Mouse (Mus musculus) kidney, embryonic 16.5 days (tissue): ENCODE measurements around the gene Stam. TPM values are rescaled to one million over a fixed set of nuclear protein-coding genes. Genes with fewer than 3 reads are reported as not detected.

Experiments
- ATAC-seq: fragments of 200-750 bp; cut with Nextera tagmentation; 2 replicates; pipeline ENCODE4 v1.8.0; 2017; ENCODE audit warnings: moderate TSS enrichment; ENCODE audit not compliant: low FRiP score, low TSS enrichment
- H3K27ac ChIP-seq: fragments of 300-500 bp; sonication (generic); 2 replicates; pipeline ENCODE4 v1.5.1; 2014; ENCODE audit warnings: low read length
- H3K27me3 ChIP-seq: fragments of 300-500 bp; sonication (generic); 2 replicates; pipeline ENCODE4 v1.6.1; 2014; ENCODE audit warnings: low read length, control low read depth, mixed read lengths; ENCODE audit not compliant: insufficient read depth
- H3K36me3 ChIP-seq: fragments of 300-500 bp; sonication (generic); 2 replicates; pipeline ENCODE4 v1.6.1; 2014; ENCODE audit warnings: low read length, control low read depth, mixed read lengths; ENCODE audit not compliant: insufficient read depth
- H3K4me1 ChIP-seq: fragments of 300-500 bp; sonication (generic); 2 replicates; pipeline ENCODE4 v1.6.1; 2014; ENCODE audit warnings: low read length, control low read depth, mixed read lengths; ENCODE audit not compliant: insufficient read depth
- H3K4me2 ChIP-seq: fragments of 300-500 bp; sonication (generic); replicated peaks from 2 replicates; pipeline ENCODE4 v1.6.1; 2014; ENCODE audit warnings: low read depth, low read length
- H3K4me3 ChIP-seq: fragments of 300-500 bp; sonication (generic); 2 replicates; pipeline ENCODE4 v1.5.1; 2014; ENCODE audit warnings: mild to moderate bottlenecking, low read length
- H3K9ac ChIP-seq: fragments of 300-500 bp; sonication (generic); replicated peaks from 2 replicates; pipeline ENCODE4 v1.6.1; 2014; ENCODE audit warnings: low read length
- H3K9me3 ChIP-seq: fragments of 300-500 bp; sonication (generic); 2 replicates; pipeline ENCODE4 v1.6.1; 2016; ENCODE audit warnings: low read length, control low read depth
- WGBS: fragments of 180-500 bp; shearing (Covaris S2); extraction: QIAGEN DNeasy Blood & Tissue Kit; methylation state at CpG from one replicate; pipeline ENCODE4 v1.1.7; 2014; 5-methylcytosine and 5-hydroxymethylcytosine counted together
- polyA plus RNA-seq: library from polyadenylated mRNA; unstranded; fragments of >200 nt; fragmentation: Nextera tagmentation; extraction: Ambion mirVana; gene quantifications from 2 replicates; pipeline ENCODE4 v1.2.1, GENCODE M21; 2015

Gene Stam
- polyA plus RNA-seq, 1 experiment from 2014 or later: 73.6 TPM

DNA sequence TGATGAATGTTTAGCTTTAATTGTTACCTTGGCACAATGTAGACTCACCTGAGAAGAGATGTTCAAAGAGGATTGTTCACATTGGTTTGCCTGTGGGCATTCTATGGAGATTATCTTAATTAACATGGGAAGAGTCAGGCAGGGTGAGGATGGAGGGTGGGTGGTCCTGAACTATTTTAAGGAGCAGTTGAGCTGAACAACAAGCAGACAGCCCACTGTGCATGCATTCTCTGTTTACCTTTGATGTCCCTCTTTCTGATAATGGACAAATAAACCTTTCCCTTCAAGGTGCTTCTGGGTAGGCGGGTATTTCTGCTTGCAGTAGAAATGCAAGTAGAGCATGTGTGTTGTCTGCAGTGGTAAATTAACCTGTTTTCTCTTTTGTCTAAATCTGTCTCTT lies 30.0 kb downstream of the Stam start:
- Histone ChIP-seq H3K9me3 (no peaks in the 10 kb centered on the region), H3K27ac (no peak overlapping the region), H3K4me3 (no peak overlapping the region), H3K4me1 (no peaks in the 10 kb centered on the region), H3K4me2 (no peak overlapping the region), H3K27me3 (no peaks in the 10 kb centered on the region), H3K36me3 (0 out of 2 replicates have a peak, but pooled peaks cover 3% of the 10 kb centered on the region), H3K9ac (no peak overlapping the region)
- no peak for ATAC-seq
- WGBS: 95% methylated on average over 1 of the region's 1 CpGs

DNA sequence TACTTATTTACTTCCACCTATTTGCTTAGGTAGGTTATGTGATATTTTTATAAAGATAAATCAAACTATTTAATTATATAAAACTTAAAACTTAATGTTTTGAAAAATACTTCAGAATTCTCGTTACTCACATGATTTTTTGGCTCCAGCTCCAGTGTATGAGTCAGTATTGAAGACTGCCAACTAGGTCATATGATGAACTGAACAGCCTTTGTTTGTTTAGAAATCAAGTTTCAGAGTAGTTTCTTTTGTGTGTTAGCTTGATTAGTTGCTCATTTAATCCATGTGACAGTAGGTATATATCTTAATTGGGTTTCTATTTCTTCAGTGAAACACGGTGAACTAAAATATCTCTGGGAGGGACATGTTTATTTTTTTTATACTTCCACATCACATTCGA lies 33.8 kb downstream of the Stam start:
- Histone ChIP-seq H3K9me3 (no peaks in the 10 kb centered on the region), H3K27me3 (no peaks in the 10 kb centered on the region), H3K36me3 (0 out of 2 replicates have a peak, but pooled peaks cover 3% of the 10 kb centered on the region), H3K27ac (no peak overlapping the region), H3K4me3 (no peak overlapping the region), H3K9ac (no peak overlapping the region), H3K4me2 (no peak overlapping the region), H3K4me1 (no peaks in the 10 kb centered on the region)
- 61% methylated on average over 3 of the region's 3 CpGs for WGBS
- ATAC-seq: no peak

DNA sequence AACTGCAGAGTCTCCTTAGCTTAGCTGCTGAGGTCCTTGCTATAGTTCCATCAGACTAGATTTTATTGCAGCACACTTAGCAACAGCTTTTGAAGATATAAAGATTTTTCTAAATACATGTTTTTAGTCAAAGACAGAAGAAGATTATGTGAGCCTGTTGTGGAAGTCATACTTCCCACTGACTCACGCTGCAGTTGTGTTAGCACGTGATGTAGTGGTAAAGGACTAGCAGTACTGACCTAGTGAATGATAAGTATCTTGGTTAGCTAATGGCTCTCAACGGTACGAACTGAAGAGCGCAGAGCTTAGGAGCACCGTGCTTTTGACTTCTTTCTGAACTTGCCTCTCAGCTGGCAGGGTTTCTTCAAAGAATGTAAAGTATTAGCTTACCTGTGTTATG lies 52.5 kb downstream of the Stam start:
- Histone ChIP-seq H3K4me1 (no peaks in the 10 kb centered on the region), H3K4me3 (no peak overlapping the region), H3K27me3 (no peaks in the 10 kb centered on the region), H3K4me2 (no peak overlapping the region), H3K9me3 (no peaks in the 10 kb centered on the region), H3K27ac (no peak overlapping the region), H3K9ac (no peak overlapping the region), H3K36me3 (peaks cover 12% of the 10 kb centered on the region; the same call in 1 of the 2 replicates)
- WGBS: 79% methylated on average over 6 of the region's 6 CpGs
- no peak for ATAC-seq

DNA sequence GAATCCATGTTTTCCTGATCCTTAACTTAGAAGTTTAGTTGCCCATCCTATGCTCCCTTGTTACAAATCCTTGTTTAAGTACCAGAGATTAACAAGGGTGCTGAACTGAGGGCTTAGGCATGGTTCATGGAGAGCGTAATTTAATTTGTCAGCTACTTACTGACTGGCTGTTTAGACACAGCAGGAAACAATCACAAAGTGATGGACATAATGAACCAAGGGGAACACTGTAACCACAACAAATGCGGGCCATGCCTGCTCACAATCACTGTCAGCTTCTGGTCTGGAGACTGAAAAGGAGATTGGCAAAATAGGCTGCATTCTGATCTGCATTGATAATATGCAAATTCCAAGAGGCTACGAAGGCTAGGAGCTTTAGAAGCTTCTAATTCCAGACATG lies 53.7 kb downstream of the Stam start:
- 76% methylated on average over 3 of the region's 3 CpGs for WGBS
- no peak overlapping the region for H3K4me2 ChIP-seq
- no peaks in the 10 kb centered on the region for H3K27me3 ChIP-seq
- H3K9me3 ChIP-seq: no peaks in the 10 kb centered on the region
- ATAC-seq: no peak
- no peak overlapping the region for H3K27ac ChIP-seq
- H3K4me3 ChIP-seq: no peak overlapping the region
- H3K36me3 ChIP-seq: peaks cover 12% of the 10 kb centered on the region; the same call in 1 of the 2 replicates
- H3K9ac ChIP-seq: no peak overlapping the region
- H3K4me1 ChIP-seq: no peaks in the 10 kb centered on the region

DNA sequence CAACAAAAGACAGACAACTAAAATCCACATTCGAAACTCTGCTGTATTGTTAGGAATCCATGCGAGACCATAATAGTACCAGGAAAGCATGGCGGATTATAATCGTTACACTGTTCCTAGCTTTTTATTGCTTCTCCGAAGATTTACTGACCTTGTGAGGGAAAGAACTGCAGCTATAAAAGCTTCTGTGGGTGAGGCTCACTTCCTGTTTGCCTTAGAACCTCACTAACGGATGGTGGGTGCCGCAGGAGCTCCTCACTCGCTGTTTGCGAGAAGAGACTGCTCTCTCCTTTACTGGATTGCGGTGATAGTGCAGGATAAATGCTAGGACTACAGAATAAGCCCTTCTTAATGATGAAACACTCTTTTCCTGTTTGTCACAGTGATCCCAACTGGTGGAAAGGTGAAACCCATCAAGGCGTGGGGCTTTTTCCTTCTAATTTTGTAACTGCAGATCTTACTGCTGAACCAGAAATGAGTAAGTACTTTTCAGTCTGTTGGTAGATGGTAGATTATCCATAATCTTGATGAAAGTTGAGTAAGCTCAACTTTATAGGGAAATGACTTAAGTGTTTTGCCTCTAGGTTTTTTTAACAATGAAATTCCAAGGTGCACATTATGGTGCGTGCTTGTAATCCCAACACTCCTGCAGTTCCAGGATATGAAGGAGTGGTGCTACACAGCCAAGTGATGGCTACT lies 56.9 kb downstream of the Stam start:
- Histone ChIP-seq H3K9me3 (no peaks in the 10 kb centered on the region), H3K4me2 (no peak overlapping the region), H3K4me1 (no peaks in the 10 kb centered on the region), H3K9ac (no peak overlapping the region), H3K36me3 (peaks cover 8% of the 10 kb centered on the region; the same call in 1 of the 2 replicates), H3K27me3 (no peaks in the 10 kb centered on the region), H3K27ac (no peak overlapping the region), H3K4me3 (no peak overlapping the region)
- 50% methylated on average over 12 of the region's 12 CpGs for WGBS
- ATAC-seq: no peak

DNA sequence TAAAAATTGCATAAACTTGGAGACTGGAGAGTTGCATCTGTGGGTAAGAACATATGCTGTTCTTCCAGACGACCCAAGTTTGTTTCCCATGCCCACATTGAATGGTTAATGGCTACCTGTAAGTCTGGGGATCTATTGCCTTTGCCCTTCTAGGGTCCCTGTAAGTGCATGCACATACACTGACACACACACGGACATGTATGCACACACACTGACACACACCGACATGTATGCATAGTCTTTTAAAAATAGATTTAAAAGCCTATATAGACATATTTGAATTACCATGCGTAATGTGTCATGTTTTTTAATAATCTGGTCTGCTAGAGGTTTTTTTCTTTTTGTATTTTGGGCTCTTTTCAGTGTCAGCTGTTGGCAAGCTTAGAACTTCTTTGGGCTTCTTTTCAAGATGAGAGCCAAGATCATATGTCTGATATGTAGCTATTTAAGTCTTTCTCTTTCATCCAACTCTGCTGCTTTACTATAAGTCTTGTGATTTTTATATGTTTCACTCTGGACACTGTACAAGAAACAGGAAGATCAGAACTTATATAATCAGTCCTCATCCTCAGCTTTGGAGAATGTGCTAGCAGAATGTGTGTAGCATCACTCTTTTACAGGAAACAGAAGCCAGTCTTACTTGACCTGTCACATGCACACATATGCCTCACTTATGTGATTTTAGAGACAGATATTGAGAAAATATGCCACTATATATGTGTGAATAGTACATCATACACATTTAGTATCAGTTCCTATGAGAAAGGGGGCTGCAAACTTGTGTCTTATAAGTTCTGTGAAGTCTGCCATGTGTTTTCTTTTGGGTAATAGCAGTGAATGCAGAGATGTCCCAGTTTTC lies 58.8 kb downstream of the Stam start:
- Histone ChIP-seq H3K36me3 (peaks cover 11% of the 10 kb centered on the region), H3K4me2 (no peak overlapping the region), H3K4me3 (no peak overlapping the region), H3K27me3 (no peaks in the 10 kb centered on the region), H3K27ac (no peak overlapping the region), H3K9me3 (no peaks in the 10 kb centered on the region), H3K9ac (no peak overlapping the region), H3K4me1 (no peaks in the 10 kb centered on the region)
- ATAC-seq: no peak
- WGBS: 90% methylated on average over 4 of the region's 4 CpGs

DNA sequence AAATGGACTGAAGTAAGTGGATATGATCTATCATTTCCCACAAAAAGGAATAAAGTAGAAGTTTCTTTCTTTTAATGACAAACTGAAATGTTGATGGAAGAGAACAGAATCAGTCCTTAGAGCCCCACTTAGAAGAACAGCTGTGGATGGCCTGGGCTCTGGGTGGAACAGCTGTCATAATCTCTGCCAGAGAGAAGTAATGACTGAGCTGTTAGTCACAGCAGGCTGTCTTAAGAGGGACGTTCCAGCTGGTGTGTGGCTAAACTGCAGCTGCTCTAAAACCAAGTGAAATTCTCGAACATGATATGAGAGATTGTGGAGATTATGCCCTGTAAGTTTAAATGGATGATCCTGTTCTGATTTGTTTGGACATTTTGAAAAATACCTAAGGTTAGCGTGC lies 63.0 kb downstream of the Stam start:
- 66% methylated on average over 3 of the region's 3 CpGs for WGBS
- Histone ChIP-seq H3K4me1 (no peaks in the 10 kb centered on the region), H3K9me3 (no peaks in the 10 kb centered on the region), H3K4me3 (no peak overlapping the region), H3K9ac (no peak overlapping the region), H3K4me2 (no peak overlapping the region), H3K27me3 (no peaks in the 10 kb centered on the region), H3K36me3 (peaks cover 13% of the 10 kb centered on the region), H3K27ac (no peak overlapping the region)
- ATAC-seq: 0 out of 2 replicates have a peak, but pooled peaks have one; percentile 65

DNA sequence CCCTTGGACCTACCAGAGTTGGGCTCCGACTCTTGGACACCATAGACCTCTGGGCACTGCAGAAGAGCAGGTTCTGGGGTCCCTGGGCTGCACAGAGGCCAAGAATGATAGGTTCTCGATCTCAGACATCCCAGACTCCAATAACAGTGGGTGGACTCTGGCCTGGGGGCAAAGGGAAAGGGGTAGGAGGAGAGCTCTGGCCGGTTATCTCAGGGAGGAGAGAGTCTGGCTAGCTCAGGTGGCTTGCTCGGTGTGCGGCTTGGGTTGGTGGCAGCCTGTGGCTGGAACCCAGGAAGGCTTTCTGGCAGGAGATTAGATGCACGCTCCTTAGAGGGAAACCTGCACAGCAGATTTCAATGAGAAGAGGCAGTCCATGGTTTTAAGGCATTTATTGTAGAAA lies 65.7 kb downstream of the Stam start:
- H3K9me3 ChIP-seq: no peaks in the 10 kb centered on the region
- no peak overlapping the region for H3K9ac ChIP-seq
- no peak for ATAC-seq
- peaks cover 23% of the 10 kb centered on the region for H3K36me3 ChIP-seq
- H3K4me2 ChIP-seq: no peak overlapping the region
- H3K27ac ChIP-seq: no peak overlapping the region
- H3K4me1 ChIP-seq: no peaks in the 10 kb centered on the region
- WGBS: 90% methylated on average over 6 of the region's 6 CpGs
- no peaks in the 10 kb centered on the region for H3K27me3 ChIP-seq
- no peak overlapping the region for H3K4me3 ChIP-seq

DNA sequence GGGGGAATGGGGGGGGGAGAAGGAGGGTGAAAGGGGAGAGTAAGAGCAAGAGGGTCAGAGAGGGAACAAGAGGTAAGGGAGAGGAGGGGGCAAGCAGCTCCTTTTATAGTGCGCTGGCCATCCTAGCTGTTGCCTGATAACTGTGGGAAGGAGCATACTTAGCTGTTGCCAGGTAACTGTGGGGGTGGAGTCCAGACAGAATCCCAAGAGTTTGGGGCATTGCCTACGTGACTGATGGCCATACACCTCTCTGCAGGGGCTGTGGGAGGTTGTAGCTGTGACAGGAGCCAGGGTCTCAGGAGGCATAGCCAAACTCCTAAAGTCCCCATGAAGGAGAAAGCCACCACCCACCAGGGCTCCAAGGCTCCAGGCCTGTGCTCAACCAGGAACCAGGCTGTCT lies 66.1 kb downstream of the Stam start:
- no peak overlapping the region for H3K27ac ChIP-seq
- no peak overlapping the region for H3K4me3 ChIP-seq
- ATAC-seq: no peak
- H3K36me3 ChIP-seq: peaks cover 26% of the 10 kb centered on the region
- H3K4me1 ChIP-seq: no peaks in the 10 kb centered on the region
- H3K9me3 ChIP-seq: no peaks in the 10 kb centered on the region
- H3K4me2 ChIP-seq: no peak overlapping the region
- 76% methylated on average over 2 of the region's 2 CpGs for WGBS
- H3K9ac ChIP-seq: no peak overlapping the region
- no peaks in the 10 kb centered on the region for H3K27me3 ChIP-seq

DNA sequence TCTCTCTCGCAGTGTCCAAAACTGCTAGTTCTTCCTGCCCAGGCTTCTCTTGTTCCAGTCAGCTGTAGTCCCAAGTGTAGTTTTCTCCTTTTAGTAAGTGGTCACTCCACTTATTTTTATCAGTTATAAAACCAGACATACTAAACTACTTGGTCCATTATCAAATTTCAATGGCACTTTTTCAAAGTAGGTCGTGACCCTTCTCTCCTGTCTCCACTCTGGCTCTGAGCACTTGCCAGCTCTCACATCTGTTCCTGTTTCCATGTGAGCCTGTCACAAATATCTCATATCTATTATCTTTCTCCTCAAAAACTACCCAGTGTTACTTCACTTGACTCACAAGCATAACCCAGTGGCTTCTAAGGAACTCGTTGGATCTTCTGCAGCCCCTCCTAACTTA lies 71.4 kb downstream of the Stam start:
- Histone ChIP-seq H3K4me2 (no peak overlapping the region), H3K9me3 (no peaks in the 10 kb centered on the region), H3K4me1 (no peaks in the 10 kb centered on the region), H3K4me3 (no peak overlapping the region), H3K27ac (no peak overlapping the region), H3K9ac (no peak overlapping the region), H3K36me3 (peaks cover 21% of the 10 kb centered on the region), H3K27me3 (no peaks in the 10 kb centered on the region)
- 73% methylated on average over 3 of the region's 3 CpGs for WGBS
- ATAC-seq: no peak
